11 mouse cellular contexts compared by ENCODE assay signal in genomic region chr12:83099920-83100319, GRCm38 (mm10).
DNase-seq lines count a peak whose midpoint lies in the region; TF ChIP-seq lines count a peak whose summit lies in the region.
"Had no signal": no experiment of that assay in that cellular context is flagged by ENCODE, and none has a peak within 500 bp of the region (broad histone marks: within the 10 kb centered on the region; RNA-seq: fewer than 3 reads in every experiment).

No protein-coding gene starts in this region.

- DNase-seq in embryo, embryonic 10 days (ENCODE audit: low spot score) = peak; percentile 26
- no peak for DNase-seq in embryo, embryonic 10.5 days (ENCODE audit: low spot score)
- no peak for DNase-seq in layer of hippocampus, adult 2 months (ENCODE audit: low spot score in 2 of 2)
- DNase-seq in layer of hippocampus, adult 8-10 months (ENCODE audit: low spot score in 2 of 2) = no peak
- DNase-seq in CH12.LX (ENCODE audit: extremely low read depth) = no peak
- DNase-seq in c-Kit-negative CD71-positive TER-119-positive erythroid progenitor cells, embryonic 14.5 days (ENCODE audit: low read depth, low spot score) = peak; percentile 33
- DNase-seq in urinary bladder, postnatal 14 days (ENCODE audit: low spot score) = no peak
- no peak for DNase-seq in embryo, embryonic 11 days
- DNase-seq: cerebellum, adult 18-20 months had no signal

- no peak overlapping the region for H3K27ac ChIP-seq in layer of hippocampus, adult 2 months
- no peak overlapping the region for H3K27ac ChIP-seq in CH12.LX (ENCODE audit: insufficient read depth, low read depth)
- H3K27ac ChIP-seq: embryonic facial prominence, embryonic 12.5 days; hindbrain, embryonic 12.5 days had no signal

- no peak overlapping the region for H3K4me3 ChIP-seq in layer of hippocampus, adult 2 months
- H3K4me3 ChIP-seq in CH12.LX (replicated peaks in 1 of 3; ENCODE audit: low read depth in 2 of 3, low read length in 2 of 3, poor library complexity in 1 of 3) = no peak overlapping the region
- H3K4me3 ChIP-seq: embryonic facial prominence, embryonic 12.5 days; hindbrain, embryonic 12.5 days had no signal

- TF ChIP-seq EP300 in CH12.LX (IDR thresholded peaks at IDR 0.05; ENCODE audit: low read length) = no peak

- H3K9ac ChIP-seq in CH12.LX (ENCODE audit: insufficient read depth, low read depth) = no peak overlapping the region
- H3K9ac ChIP-seq: embryonic facial prominence, embryonic 12.5 days; hindbrain, embryonic 12.5 days had no signal

- dilution Hi-C loops in CH12.LX (cut with MboI; ENCODE audit: extremely low pct_ligation_motif_present, extremely low pct_unique_long_range_greater_than_20kb, low sequenced_read_pairs) = no loop called here

- in situ Hi-C loops in CH12.LX (cut with MboI; ENCODE audit: low pct_ligation_motif_present, low pct_unique_long_range_greater_than_20kb, low sequenced_read_pairs) = loop anchor here (25.0 kb wide), 1 partner anchor 662 kb away; the partner anchor contains the start of gene Papln

- no peak for TF ChIP-seq POLR2A in CH12.LX (IDR thresholded peaks at IDR 0.05; ENCODE audit: low read depth, low read length)

- no peaks in the 10 kb centered on the region for H3K79me2 ChIP-seq in CH12.LX (replicated peaks; ENCODE audit: control insufficient read depth, extremely low read depth, insufficient read depth, poor library complexity, severe bottlenecking)

- H3K4me1 ChIP-seq in CH12.LX (ENCODE audit: control insufficient read depth in 1 of 2, insufficient read depth in 2 of 2) = peaks cover 8 to 32% of the 10 kb centered on the region in 2 experiments; a peak in 3 of 4 replicates
- H3K4me1 ChIP-seq: embryonic facial prominence, embryonic 12.5 days had no signal

- H3K4me2 ChIP-seq in CH12.LX (ENCODE audit: insufficient read depth, low read depth, poor library complexity, severe bottlenecking) = no peak overlapping the region
- H3K4me2 ChIP-seq: embryonic facial prominence, embryonic 12.5 days; hindbrain, embryonic 12.5 days had no signal

- peak; percentile 51 for TF ChIP-seq CTCF in layer of hippocampus, adult 2 months (conservative IDR thresholded peaks at IDR 0.05)
- peak in 1 of 2 experiments; percentile 33; a peak in 2 of 4 replicates for TF ChIP-seq CTCF in CH12.LX (conservative IDR thresholded peaks at IDR 0.05 in 1 of 2, IDR thresholded peaks at IDR 0.05 in 1 of 2; ENCODE audit: low read depth in 2 of 2, low read length in 2 of 2)

- H3K9me3 ChIP-seq in CH12.LX (replicated peaks; ENCODE audit: low read length) = no peaks in the 10 kb centered on the region
- H3K9me3 ChIP-seq: embryonic facial prominence, embryonic 12.5 days; hindbrain, embryonic 12.5 days had no signal

- no peaks in the 10 kb centered on the region for H3K36me3 ChIP-seq in CH12.LX (replicated peaks in 1 of 2; ENCODE audit: control insufficient read depth in 1 of 2, insufficient read depth in 1 of 2, low read length in 1 of 2)
- H3K36me3 ChIP-seq: embryonic facial prominence, embryonic 12.5 days; hindbrain, embryonic 12.5 days had no signal

- TF ChIP-seq RAD21 in CH12.LX (IDR thresholded peaks at IDR 0.05; ENCODE audit: low read depth, low read length) = peak; percentile 30

- H3K27me3 ChIP-seq in CH12.LX (replicated peaks) = no peaks in the 10 kb centered on the region
- H3K27me3 ChIP-seq: embryonic facial prominence, embryonic 12.5 days; hindbrain, embryonic 12.5 days had no signal

TF ChIP-seq in CH12.LX, 34 proteins besides CTCF, POLR2A, EP300 and RAD21:
- TF ChIP-seq SMC3 (IDR thresholded peaks at IDR 0.05; ENCODE audit: low read depth, low read length) (no peak), UBTF (IDR thresholded peaks at IDR 0.05; ENCODE audit: low read depth, low read length) (no peak), NRF1 (IDR thresholded peaks at IDR 0.05; ENCODE audit: low read depth, low read length) (no peak), ETS1 (conservative IDR thresholded peaks at IDR 0.05; ENCODE audit: low read depth, low read length) (no peak), NELFE (IDR thresholded peaks at IDR 0.05; ENCODE audit: low read depth, low read length) (no peak), USF2 (conservative IDR thresholded peaks at IDR 0.05; ENCODE audit: low read depth, low read length) (no peak), GABPA (IDR thresholded peaks at IDR 0.05; ENCODE audit: insufficient replicate concordance, low read depth, low read length) (no peak), ZC3H11A (IDR thresholded peaks at IDR 0.05; ENCODE audit: low read depth, low read length) (no peak), JUN (IDR thresholded peaks at IDR 0.05; ENCODE audit: insufficient read depth, low read depth, low read length) (no peak), POLR2AphosphoS2 (IDR thresholded peaks at IDR 0.05; ENCODE audit: low read depth, low read length) (no peak), KAT2A (IDR thresholded peaks at IDR 0.05; ENCODE audit: insufficient replicate concordance, low read length) (no peak), BHLHE40 (IDR thresholded peaks at IDR 0.05; ENCODE audit: low read depth, low read length) (no peak), USF1 (IDR thresholded peaks at IDR 0.05; ENCODE audit: low read depth, low read length) (no peak), IRF4 (IDR thresholded peaks at IDR 0.05; ENCODE audit: low read depth, low read length) (no peak), MAX (IDR thresholded peaks at IDR 0.05; ENCODE audit: low read length) (no peak)
TF ChIP-seq in CH12.LX: peak in this region for 0.

Comparison
In these comparisons a context has a peak if more than half of its experiments do, and no peak if none do; other contexts are left out.
1. DNase-seq: peak in embryo, embryonic 10 days (single experiment) and c-Kit-negative CD71-positive TER-119-positive erythroid progenitor cells, embryonic 14.5 days (single experiment); none in embryo, embryonic 10.5 days (single experiment), layer of hippocampus, adult 2 months (0 of 2), layer of hippocampus, adult 8-10 months (0 of 2), CH12.LX (single experiment), urinary bladder, postnatal 14 days (single experiment) and embryo, embryonic 11 days (single experiment).